Mouse (Mus musculus): ENCODE results near the gene Keap1. TPM values are rescaled to one million over a fixed set of nuclear protein-coding genes. Genes with fewer than 3 reads are reported as not detected.
"Not testable (repeated sequence)": the region's sequence is repeated elsewhere in the genome, so short reads cannot be mapped to it uniquely, and the experiment has no call there.

Keap1 gene
- total RNA-seq, 2 experiments from 2014 or later = 52.7 to 60.8 TPM

GRCm38 (mm10) chr9:21265000-21265561 is 25.9 kb upstream of the Keap1 start, which contains the start of gene Atg4d:
Gene Atg4d (plus strand): TSS chr9:21265293.
- peak; percentile 95 to 96 for DNase-seq (ENCODE audit: low spot score in 2 of 2)
- intact Hi-C loops (cut with DNase I) = loop anchor here (2.0 kb wide), 1 partner anchor 26 kb away; the partner anchor contains the start of gene Keap1

DNA sequence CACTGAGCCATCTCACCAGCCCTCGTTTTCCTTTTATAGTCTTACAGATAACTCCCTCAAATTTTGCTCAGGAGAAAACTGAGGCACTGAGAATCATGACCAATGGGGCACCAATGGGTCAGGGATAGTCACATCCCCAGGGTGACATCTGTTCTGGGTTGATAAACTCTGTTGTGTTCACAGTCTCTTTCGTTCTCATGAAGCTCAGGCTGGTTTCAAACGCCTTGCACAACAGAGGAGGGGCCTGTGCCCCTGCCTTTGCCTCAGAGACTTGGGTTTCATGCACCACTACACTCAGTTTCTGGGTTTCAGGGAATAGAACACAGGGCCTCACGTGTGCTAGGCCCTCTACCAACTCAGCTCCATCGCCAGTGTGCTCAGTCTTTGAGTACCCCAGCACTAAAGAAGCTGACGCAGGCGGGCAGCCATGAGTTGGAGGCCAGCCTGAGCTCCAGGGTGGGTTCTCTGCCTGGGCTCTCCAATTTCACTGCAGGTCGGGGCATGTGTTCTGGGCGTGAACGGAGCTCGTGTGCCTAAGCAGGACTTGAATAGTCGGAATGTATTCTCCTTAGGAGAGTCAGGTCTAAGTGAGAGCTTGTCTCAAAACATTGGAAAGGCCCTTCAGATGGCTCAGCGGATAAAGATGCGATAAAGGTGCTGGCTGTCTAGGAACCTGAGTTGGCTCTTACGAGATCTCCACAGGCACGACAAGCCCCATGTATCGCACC is 25.3 kb upstream of the Keap1 start:
- DNase-seq (ENCODE audit: low spot score in 2 of 2) = no peak
- intact Hi-C loops (cut with DNase I) = loop anchor here (2.0 kb wide), 1 partner anchor 26 kb away; the partner anchor contains the start of gene Keap1

GRCm38 (mm10) chr9:21261831-21262230 is 22.7 kb upstream of the Keap1 start:
- no peak for DNase-seq (ENCODE audit: low spot score in 2 of 2)
- intact Hi-C loops (cut with DNase I) = no loop called here

DNA sequence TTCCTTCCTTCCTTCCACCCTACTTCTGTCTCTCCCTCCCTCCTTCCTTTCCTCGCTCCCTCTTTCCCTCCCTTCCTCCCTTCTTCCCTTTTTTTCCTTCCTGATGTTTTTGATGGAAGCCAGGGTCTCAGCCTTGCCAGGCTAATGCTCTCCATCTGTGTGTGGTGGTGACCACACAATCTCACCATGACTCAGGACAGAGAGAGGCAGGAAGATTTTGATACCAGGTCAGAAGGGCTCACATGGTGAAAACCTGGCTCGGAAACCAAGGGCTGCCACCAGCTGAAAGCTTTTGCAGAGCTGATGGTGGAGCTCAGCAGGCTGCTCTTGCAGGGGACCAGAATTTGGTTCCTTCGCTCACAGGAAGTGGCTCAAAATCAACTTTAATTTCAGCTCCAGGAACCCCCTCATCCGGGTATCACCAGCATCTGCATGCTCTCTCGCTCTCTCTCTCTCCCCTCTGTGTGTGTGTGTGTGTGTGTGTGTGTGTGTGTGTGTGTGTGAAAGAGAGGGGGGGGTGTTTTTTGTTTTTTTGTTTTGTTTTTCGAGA is 21.4 kb upstream of the Keap1 start:
- intact Hi-C loops (cut with DNase I) = no loop called here
- no peak for DNase-seq (ENCODE audit: low spot score in 2 of 2)

DNA sequence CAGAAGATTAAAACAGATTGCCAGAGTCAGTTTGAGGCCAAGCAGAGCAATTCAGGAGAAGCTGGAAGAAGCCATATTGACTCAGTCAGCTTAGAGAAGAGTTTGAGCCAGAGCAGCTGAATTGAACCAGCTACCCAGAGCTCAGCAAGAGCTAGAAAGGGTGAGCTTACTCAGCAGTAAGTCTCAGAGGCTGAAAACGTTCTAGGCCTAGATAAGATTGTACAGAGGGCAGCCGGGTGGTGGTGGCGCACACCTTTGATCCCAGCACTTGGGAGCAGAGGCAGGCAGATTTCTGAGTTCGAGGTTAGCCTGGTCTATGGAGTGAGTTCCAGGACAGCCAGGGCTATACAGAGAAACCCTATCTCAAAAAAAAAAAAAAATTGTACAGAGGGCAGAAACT is 17.2 kb upstream of the Keap1 start:
- DNase-seq (ENCODE audit: low spot score in 2 of 2); intact Hi-C loops (cut with DNase I): not testable (repeated sequence)

DNA sequence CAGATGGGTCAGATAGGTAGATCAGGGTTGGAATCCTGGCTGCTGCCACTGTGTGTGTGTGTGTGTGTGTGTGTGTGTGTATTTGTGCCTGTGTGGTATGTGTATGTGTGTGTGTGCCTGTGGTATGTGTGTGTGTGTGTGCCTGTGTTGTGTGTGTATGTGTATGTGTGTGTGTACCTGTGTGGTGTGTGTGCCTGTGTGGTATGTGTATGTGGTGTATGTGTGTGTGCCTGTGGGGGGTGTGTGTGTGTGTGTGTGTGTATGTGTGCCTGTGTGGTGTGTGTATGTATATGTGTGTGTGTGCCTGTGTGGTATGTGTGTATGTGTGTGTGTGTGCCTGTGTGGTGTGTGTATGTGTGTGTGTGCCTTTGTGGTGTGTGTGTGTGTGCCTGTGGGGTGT is 15.5 kb upstream of the Keap1 start:
- no peak for DNase-seq (ENCODE audit: low spot score in 2 of 2)
- intact Hi-C loops (cut with DNase I) = no loop called here

DNA sequence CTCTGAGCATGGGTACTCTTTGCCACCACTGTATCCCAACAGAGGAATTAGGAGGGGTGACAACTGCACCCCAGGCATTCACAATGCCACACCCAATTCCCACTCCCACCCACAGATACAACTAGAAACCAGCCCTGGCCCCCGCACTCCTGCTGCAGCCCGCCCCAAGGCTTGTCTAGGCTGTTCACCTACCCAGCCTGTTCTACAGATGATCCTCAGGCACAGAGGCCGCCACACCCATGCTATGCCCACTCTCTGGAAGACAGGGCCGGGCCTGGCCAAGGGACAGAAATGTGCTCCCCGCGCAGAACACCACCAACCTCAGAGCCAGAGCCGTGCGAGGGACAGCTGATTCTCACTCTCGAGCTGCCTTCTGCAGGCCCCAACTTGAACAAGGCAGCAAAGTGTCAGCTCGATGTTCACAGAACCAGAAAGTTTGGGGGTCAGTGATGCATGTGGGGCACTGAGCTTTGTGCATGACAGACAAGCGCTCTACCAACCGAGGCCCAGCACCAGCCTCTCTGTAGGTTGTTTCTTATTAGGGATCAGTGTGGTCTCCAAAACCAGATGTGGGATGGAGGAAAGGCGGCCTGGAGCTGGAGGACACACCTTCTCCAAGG is 12.1 kb upstream of the Keap1 start:
- no peak for DNase-seq (ENCODE audit: low spot score in 2 of 2)
- intact Hi-C loops (cut with DNase I) = no loop called here

- intact Hi-C loops (cut with DNase I) = no loop called here
- no peak for DNase-seq (ENCODE audit: low spot score in 2 of 2)
Measured at GRCm38 (mm10) chr9:21250509-21250908, 11.3 kb upstream of the Keap1 start.

DNA sequence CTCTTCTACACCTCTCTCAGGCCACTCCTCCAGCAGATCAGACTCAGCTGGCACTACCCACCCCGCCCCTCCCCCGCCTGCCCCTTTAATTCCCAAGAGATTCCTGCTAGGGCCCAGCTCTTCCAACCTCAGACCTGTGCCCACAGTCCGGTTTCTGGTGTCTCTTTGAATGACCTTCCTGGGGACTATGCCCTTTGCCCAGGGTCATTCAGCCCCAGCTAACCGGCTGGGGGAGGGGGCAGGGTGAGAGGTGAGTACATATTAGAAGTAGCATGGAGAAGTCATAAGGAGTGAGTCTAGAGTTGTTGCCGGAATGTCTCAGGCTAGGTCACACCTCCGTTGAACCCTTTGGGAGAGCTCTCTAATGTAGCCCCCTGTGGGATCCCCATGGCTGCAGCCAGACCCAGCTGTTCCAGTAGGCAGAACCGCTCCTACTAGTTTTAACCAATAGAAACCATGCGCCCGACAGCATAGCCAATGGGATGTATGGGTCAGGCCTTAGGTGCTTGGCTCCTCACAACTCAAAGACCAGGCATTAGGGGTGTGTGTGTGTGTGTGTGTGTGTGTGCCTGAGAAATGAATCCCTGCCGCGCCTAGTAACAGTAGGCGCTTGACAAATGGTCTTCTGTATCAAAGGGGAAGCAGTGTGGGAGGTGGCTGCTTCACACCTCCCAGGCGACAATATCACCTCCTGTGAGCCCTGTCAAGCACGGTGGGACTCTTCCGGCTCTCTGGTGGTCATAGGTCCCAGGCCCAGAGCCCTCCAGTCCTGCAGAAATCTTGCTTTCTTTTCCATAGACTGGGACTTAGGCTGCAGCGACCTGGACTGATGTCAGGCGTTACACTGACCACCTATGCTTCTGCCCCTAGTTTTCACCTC is 10.7 kb upstream of the Keap1 start:
- DNase-seq (ENCODE audit: low spot score in 2 of 2) = no peak
- intact Hi-C loops (cut with DNase I) = no loop called here

- intact Hi-C loops (cut with DNase I) = no loop called here
- DNase-seq (ENCODE audit: low spot score in 2 of 2) = no peak
Measured at GRCm38 (mm10) chr9:21248326-21248725, 9.2 kb upstream of the Keap1 start, which contains the start of gene S1pr5. Gene S1pr5 (minus strand): TSS chr9:21248443.

DNA sequence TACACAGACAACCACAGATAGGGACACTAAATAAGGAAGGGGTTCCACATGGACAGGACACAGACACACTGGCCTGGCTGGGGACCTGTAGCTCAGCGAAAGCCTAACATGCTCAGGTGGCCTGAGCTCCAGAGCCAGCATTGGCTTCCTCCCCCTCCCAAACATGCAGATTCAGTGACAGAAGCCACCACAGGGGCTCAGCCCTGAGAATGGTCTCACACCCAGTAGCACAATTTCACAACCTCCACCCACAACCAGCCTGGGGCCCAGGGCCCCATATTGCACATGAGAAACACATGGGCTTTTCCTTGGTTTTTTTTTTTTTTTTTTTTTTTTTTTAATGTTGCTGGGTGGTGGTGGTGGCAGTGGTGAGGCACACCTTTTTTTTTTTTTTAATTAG is 7.2 kb upstream of the Keap1 start:
- no peak for DNase-seq (ENCODE audit: low spot score in 2 of 2)
- intact Hi-C loops (cut with DNase I) = no loop called here

DNA sequence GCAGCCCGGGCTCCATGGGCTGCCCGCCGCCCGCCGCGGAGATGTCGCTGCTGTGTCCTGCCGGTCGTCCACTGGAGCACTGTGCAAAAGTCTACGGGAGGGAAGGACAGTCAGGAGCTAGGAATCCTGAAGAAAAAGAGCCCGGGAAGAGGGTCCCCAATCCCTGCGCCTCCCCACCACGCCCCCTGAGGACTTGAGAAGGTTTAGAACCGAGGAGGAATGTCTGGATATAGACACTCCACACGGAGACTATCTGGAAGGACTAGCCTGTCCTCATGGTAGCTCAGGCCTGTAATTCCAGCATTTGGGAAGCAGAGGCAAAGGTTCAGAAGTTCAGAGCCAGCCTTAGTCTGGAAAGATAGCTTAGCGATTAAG is 5.9 kb upstream of the Keap1 start:
- no peak for DNase-seq (ENCODE audit: low spot score in 2 of 2)
- intact Hi-C loops (cut with DNase I) = no loop called here

DNA sequence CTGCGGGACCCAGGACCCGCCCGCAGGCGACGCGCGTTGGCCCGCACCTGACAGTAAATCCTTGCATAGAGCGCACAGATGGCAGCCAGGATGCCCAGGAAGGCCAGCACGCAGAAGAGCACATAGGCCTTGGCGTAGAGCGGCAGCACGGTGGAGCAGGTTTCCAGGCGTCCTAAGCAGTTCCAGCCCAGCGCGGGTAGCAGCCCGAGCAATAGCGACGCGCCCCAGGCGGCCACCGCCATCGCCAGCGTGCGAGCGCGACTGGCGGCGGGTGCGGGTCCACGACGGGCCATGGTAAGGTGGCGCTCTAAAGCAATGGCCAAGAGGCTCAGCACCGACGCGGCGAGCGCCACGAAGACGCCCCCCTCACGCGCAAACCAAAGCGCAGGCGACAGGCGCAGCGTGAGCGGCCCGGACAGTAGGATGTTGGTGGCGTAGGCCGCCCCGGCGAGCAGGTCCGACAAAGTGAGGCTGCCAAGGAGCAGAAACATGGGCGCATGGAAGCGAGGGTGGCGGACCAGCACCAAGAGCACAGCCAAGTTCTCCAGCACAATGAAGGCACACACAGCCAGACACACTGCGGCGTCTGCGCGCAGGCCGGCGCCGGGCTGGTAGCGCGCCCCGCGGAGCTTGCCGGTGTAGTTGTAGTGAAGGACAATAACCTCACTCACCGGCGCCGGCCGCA is 5.4 kb upstream of the Keap1 start:
- DNase-seq (ENCODE audit: low spot score in 2 of 2) = peak; percentile 44 to 71
- intact Hi-C loops (cut with DNase I) = no loop called here

DNA sequence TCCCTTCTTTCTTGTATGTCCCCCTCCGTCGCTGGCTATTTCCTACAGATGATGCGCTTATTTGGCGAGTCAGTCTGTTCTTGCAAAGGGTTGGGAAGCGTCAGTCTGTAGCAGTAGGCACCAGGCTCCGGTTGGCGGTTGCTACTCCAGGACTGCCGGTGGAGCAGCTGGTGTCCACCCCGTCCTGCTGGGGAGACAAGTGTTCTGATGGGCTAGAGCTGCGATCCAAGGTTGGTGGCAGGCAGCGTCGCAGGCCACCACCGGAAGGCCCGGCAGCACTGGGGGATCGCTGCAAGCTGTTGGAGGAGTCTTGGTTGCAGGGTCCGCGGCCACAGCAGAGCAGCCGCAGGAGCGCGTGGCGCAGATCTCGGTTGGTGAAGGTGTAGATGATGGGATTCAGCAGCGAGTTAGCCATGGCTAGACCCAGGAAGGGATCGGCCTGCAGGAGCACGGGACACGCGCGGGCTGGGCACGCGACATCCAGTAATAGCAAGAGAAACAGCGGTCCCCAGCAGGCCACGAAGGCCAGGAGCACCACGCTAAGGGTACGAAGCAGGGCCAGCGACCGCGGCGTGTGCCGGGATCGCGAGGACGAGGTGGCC is 4.8 kb upstream of the Keap1 start:
- peak in 1 of 2 experiments; percentile 44 for DNase-seq (ENCODE audit: low spot score in 2 of 2)
- intact Hi-C loops (cut with DNase I) = no loop called here

DNA sequence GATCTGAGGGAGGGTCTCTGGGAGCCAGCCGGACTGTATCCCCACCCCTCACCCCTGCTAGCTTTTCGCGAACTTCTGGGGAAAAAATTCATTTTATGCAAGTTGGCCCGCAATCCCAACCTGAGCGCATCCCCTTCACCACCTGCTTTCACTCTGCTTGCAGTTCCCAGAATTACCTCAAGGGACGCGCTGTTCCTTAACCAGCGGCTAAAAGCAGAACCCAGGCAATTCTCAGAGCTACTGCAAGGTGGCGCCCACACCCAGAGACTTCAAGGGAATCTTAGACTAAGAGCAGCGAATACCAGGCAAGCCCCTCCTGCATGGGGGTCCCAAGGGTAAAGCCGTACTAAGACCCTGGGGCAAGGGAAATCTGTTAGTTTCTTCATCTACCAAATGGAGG is 2.2 kb upstream of the Keap1 start:
- intact Hi-C loops (cut with DNase I) = no loop called here
- peak; percentile 69 to 75 for DNase-seq (ENCODE audit: low spot score in 2 of 2)

GRCm38 (mm10) chr9:21239465-21239848 is 296 bp upstream of the Keap1 start:
- intact Hi-C loops (cut with DNase I) = loop anchor here (2.0 kb wide), 1 partner anchor 25 kb away; the partner anchor contains the start of gene Atg4d
- no peak for DNase-seq (ENCODE audit: low spot score in 2 of 2)

DNA sequence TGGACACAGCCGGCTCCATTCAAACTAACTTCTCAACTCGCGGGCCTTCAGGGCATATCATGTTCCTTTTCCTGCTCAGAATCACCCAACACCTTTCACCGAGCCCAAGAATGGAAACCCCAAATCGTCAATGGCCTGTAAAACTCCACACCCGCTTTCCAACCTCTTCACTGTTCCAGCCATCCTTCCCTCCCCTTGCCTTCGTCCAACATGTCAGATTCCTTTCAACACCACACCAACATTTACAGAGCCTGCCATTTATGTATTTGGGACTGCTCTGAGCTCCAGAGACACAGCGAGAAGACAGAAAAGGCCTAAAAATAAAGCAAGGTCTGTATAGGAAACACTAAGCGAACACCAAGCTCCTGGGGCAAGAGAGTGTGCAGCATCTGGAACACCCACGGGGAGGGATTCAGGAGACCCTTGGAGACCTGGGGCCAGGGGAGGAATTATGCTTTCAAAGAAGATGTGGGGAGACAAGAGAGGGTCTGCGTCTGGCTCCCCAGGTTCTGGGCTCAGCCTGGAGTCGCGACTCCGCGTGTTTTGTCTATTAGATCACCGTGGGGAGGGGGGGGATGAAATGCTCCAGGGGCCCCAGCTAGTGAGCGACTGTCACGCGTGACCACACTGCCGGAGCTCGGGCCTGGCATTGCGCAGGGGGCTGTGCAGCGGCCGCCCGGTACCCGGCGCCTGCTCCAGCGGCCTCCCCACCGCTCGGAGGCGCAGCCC is 993 bp downstream of the Keap1 start:
- peak in 1 of 2 experiments; percentile 27 for DNase-seq (ENCODE audit: low spot score in 2 of 2)
- intact Hi-C loops (cut with DNase I) = loop anchor here (2.0 kb wide), 1 partner anchor 27 kb away; the partner anchor contains the start of gene Atg4d

All from left cerebral cortex, postnatal 36 days (tissue).